Mouse (Mus musculus) A20 (cell line): ENCODE data around the gene Col5a3.

Source experiments
- DNase-seq: peaks from one replicate; pipeline ENCODE4 v3.0.0-alpha.2; 2011; ENCODE audit warnings: low read depth, low spot score

Gene Col5a3

DNA sequence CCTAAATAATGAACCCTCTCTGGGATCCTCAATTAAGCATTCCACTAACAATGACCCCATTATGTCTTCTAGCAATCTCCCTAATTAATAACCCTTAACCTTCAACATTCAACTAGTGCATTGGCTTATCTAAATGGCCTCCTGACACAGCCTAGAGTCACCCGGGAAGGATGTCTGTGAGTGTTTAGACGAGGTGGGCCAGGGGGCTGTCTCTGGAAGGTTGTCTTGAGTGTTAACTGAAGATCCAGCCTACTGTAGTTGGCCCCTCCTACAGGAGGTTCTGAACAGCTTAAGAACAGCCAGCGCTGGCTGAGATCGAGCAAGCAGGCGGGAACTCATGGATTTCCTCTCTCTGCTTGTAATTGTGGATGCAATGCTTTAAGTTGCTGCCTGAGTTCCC lies 9.2 kb downstream of the Col5a3 start:
- DNase-seq = no peak

GRCm38 (mm10) chr9:20805159-20805495 lies 9.7 kb downstream of the Col5a3 start:
- no peak for DNase-seq

GRCm38 (mm10) chr9:20804266-20805158 lies 10.4 kb downstream of the Col5a3 start:
- peak; percentile 72 for DNase-seq

DNA sequence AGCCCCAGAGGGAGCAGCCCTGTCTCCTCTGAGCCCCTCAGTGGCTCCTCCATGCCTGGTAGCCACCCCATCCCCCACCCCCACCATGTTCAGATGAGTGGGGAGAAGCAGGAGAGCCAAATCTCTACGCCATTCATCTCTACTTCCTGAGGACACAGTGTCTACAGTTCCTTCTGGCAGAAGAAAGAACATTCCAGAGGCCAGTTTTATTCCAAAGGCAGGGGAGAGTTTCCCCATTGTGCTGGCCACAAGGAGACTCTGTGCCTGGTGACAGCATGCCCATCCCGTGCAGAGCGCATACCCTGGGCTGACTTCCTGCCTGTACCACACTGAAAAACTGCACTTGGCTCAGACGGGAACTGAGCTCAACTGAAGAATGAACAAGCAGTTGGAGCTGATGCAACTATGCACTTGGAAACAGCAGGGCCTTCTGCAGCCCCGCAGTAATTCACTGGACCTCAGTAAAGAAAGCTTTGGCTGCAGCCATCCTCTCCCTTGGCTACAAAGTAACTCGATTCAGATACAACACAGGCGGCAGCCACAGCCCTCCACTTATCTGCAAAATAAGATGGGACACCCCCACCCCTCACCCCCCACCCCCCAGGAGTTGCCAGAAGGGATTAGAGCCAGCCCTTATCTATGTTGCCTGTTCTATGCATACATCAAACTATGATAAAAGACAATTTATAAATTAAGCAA lies 20.6 kb downstream of the Col5a3 start:
- peak; percentile 12 for DNase-seq

DNA sequence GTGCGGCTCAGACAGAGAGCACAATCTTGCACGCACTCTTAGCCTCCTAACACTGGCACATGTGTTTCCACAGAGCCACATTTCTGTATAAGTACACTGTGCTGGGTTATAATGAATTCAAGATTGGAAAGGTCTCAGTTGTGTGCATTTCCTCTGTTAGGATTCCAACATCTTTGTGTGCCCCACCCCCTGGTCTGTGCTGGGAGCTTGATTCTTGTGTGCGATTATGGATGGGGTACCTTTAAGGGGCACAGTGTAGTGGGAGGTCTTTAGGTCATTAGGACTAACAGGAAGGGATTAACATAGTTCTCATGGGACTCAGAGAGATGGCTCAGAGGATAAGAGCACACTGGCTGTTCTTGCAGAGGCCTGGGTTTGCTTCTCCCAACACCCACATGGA lies 24.5 kb downstream of the Col5a3 start:
- DNase-seq = no peak

- no peak for DNase-seq
Measured at GRCm38 (mm10) chr9:20789651-20790050, 25.2 kb downstream of the Col5a3 start.

GRCm38 (mm10) chr9:20787992-20788391 lies 26.9 kb downstream of the Col5a3 start:
- no peak for DNase-seq

DNA sequence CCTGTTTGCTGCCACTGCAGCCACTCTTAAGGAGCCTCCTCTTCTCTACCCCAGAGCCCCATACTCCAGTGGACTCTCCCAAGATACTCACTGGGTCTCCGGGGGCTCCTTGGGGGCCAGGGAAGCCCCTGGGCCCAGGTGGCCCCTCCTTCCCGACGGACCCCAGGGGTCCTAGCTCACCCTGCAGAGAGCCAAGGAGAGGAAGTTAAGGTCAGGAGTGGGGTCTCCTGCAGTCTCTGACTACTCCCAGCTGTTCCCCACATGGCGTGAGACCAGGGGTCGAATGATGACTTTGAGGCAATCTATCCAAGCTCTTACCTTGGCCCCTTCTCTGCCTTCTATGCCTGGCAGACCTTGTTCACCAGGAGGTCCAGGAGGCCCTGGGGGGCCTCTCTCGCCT lies 29.8 kb downstream of the Col5a3 start:
- DNase-seq = no peak

GRCm38 (mm10) chr9:20781286-20781685 lies 33.6 kb downstream of the Col5a3 start:
- no peak for DNase-seq

- DNase-seq = no peak
Measured at GRCm38 (mm10) chr9:20765274-20765673, 49.6 kb downstream of the Col5a3 start.

DNA sequence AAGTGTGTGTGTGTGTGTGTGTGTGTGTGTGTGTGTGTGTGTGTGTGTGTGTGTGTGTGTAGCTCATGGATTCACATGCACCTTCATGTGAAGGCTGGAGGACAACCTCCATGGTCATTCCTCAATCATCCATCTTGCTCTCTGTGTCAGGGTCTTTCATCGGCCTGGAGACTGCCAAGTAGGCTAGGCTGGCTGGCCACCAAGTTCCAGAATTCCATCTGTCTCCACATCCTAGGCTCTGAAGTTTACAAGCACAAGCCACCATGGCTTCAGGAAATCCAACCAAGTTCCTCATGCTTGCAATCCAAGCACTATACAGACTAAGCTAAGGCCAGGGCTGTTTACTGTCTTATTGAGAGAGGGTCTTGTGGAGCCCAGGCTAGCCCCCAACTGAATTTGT lies 51.8 kb downstream of the Col5a3 start:
- DNase-seq = no peak

DNA sequence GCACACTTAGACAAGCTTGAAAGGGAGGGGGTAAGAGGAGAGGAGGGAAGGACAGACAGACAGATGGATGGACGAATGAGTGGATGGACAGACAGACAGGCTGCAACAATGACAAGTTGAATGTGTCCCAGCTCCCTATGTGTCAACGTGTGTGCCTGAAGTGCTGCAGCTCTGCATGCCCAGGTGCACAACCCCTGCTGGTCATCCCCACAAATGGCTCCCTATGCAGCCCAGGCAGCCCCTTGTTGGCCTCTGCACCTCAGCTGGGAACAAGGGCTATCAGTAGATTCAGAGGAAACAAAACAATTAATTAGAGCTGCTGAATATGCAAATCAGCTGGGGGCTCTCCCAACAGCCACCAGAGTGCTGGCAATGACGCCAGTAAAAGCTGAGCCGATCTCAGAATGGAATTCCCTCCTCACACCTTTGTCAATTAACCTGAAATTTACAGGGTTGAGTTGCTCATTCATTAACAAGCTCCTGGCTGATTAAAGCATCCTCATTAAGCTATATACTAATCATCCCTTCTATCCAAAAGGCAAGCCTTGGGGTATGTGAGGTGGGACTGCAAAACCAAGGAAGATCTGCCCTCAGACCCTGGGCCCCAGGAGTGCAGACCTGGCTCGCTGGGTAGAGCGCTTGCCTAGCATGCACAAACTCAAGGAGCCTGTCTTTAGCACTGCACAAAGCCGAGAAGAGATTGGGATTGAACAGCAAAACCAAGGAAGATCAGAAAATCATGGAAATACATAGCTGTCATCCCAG lies 52.5 kb downstream of the Col5a3 start:
- no peak for DNase-seq

DNA sequence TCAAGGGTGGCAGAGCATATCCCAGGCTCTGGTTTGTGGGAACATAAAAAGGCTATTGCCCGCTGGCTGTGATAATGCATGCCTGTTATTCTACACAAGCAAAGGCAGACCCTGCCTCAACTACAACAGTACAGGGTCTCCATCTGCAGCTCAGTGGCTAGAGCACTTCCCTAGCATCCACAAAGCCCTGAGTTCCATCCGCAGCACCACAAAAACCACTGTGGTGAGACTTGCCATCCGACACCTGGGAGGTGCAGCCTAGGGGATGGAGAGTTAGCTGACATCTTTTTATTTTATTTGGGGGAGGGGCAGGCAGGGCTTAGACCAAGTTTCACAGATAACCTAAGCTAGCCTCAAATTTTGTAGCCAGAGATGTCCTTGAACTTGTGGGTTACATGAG lies 53.5 kb downstream of the Col5a3 start:
- DNase-seq = no peak

DNA sequence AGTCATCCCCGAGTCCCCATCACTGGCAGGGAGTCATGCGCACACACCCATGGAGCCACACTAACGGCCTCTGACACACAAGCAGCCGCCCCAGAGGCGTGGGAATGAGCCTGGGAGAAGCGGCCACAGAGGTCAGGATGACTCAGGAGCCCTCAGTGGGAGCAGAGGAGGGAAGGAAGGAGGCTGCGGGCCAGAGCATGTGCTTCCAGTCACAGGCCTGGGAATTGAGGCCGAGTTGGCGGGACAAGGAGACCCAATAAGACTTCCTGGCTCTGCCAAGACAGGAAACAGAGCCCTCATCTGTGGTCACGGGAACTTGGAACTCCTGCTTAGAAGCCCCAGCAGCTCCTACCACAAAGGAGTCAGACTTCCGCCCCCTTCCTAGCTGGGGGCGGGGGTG lies 54.1 kb downstream of the Col5a3 start:
- DNase-seq = no peak

- DNase-seq = no peak
Measured at GRCm38 (mm10) chr9:20758896-20759295, 56.0 kb downstream of the Col5a3 start.

GRCm38 (mm10) chr9:20758243-20758642 lies 56.6 kb downstream of the Col5a3 start:
- DNase-seq = no peak

DNA sequence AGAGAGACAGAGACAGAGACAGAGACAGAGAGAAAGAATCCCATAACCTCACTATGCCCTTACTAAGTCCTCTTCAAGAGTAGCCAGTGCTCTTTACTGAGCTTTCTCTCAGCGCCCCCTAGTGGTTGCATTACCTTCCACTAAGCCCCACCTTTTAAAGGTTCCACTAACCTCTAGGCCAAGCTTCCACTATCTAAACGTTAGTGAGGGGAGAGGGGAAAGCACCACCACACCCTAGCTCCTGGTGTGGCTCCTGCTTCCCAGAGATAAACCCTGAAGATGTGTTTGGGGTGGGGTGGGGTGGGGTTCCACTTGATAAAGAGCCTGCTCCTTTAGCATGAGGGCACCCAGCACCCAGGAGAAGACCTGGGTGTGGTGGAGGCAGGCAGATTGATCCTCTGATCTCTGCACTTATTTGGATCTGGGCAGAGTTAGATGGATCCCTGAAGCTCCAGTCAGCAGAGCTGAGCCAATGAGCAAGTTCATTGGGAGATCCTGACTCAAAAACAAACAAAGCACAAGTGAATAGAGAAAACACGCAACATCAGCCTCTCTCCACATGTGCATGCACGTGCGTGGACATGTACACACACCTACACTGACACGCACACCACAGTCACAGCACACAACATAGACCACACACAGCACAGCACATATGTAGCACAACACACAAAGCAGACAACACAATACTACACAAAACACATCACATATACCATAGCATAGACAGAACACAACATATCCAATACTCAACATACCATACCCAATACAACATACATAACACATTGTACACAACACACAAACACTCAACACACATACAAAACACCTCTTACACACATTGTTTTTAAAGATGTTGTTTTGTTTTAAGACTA lies 57.5 kb downstream of the Col5a3 start:
- DNase-seq = peak; percentile 83

DNA sequence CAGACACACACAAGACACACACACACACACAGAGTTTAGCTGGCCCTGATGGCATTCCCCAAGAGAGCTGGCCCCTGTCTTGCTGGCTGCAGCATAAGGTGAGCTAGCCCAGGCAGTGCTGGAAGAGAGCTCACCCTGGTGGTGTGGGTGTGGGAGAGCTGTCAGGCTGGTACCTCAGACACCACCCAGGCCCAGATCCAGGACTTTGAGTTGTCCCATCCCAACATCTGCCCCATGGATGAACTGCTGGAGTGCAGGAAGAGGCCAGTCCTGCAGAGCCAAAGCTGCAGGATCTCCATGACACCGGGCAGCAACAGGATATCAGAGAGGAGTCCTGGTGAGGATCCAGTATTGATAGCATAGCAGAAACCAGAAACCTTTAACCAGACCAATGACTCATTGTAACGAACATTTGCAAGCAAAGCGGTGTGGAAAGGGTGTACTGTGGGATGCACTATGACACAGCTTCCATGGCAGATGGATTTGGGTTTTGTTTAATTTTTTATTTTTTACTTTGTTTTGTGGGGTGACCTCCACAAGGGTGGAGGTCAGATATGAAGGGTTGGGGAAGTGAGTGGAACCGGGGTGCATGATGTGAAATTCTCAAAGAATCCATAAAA lies 58.7 kb downstream of the Col5a3 start:
- no peak for DNase-seq

GRCm38 (mm10) chr9:20754335-20754734 lies 60.5 kb downstream of the Col5a3 start:
- DNase-seq = peak; percentile 70

- DNase-seq = peak; percentile 71
Measured at GRCm38 (mm10) chr9:20751477-20752029, 63.3 kb downstream of the Col5a3 start.

- no peak for DNase-seq
Measured at GRCm38 (mm10) chr9:20749213-20749612, 65.7 kb downstream of the Col5a3 start.
